Mouse (Mus musculus): Measurements from ENCODE around the gene Gm47985. TPM values are rescaled to one million over a fixed set of nuclear protein-coding genes. Genes with fewer than 3 reads are reported as not detected.
"Not testable (repeated sequence)": the region's sequence is repeated elsewhere in the genome, so short reads cannot be mapped to it uniquely, and the experiment has no call there.

Gene Gm47985
- polyA plus RNA-seq, 1 experiment from 2014 or later: 0.16 TPM

GRCm38 (mm10) chr1:151154131-151154530, 28.2 kb upstream of the Gm47985 start:
- not testable (repeated sequence) for H3K4me1 ChIP-seq (replicated peaks; ENCODE audit: control insufficient read depth, insufficient read depth, low read length); H3K9me3 ChIP-seq (ENCODE audit: control insufficient read depth, low read length); DNase-seq (ENCODE audit: low spot score); H3K4me2 ChIP-seq (ENCODE audit: low read length); H3K27ac ChIP-seq (ENCODE audit: low read depth); H3K36me3 ChIP-seq (ENCODE audit: control insufficient read depth, insufficient read depth, low read length); H3K9ac ChIP-seq (ENCODE audit: low read length); H3K27me3 ChIP-seq (replicated peaks; ENCODE audit: control insufficient read depth, insufficient read depth, low read length); H3K4me3 ChIP-seq (ENCODE audit: low read depth, low read length); ATAC-seq (replicated peaks; ENCODE audit: low FRiP score, low TSS enrichment, low read depth)
- 93% methylated on average over 9 of the region's 9 CpGs for WGBS

- Histone ChIP-seq H3K9me3 (ENCODE audit: control insufficient read depth, low read length) (no peaks in the 10 kb centered on the region), H3K4me1 (replicated peaks; ENCODE audit: control insufficient read depth, insufficient read depth, low read length) (no peaks in the 10 kb centered on the region), H3K9ac (ENCODE audit: low read length) (no peak overlapping the region), H3K27me3 (replicated peaks; ENCODE audit: control insufficient read depth, insufficient read depth, low read length) (no peaks in the 10 kb centered on the region), H3K27ac (ENCODE audit: low read depth) (no peak overlapping the region), H3K36me3 (ENCODE audit: control insufficient read depth, insufficient read depth, low read length) (no peaks in the 10 kb centered on the region), H3K4me2 (ENCODE audit: low read length) (no peak overlapping the region), H3K4me3 (ENCODE audit: low read depth, low read length) (no peak overlapping the region)
- 89% methylated on average over 3 of the region's 3 CpGs for WGBS
- DNase-seq (ENCODE audit: low spot score) (no peak), ATAC-seq (replicated peaks; ENCODE audit: low FRiP score, low TSS enrichment, low read depth) (no peak)
Observed at GRCm38 (mm10) chr1:151156129-151156528, 26.2 kb upstream of the Gm47985 start.

- H3K4me1 ChIP-seq (replicated peaks; ENCODE audit: control insufficient read depth, insufficient read depth, low read length): no peaks in the 10 kb centered on the region
- no peak for DNase-seq (ENCODE audit: low spot score)
- no peaks in the 10 kb centered on the region for H3K9me3 ChIP-seq (ENCODE audit: control insufficient read depth, low read length)
- no peak overlapping the region for H3K9ac ChIP-seq (ENCODE audit: low read length)
- H3K4me3 ChIP-seq (ENCODE audit: low read depth, low read length): no peak overlapping the region
- H3K27me3 ChIP-seq (replicated peaks; ENCODE audit: control insufficient read depth, insufficient read depth, low read length): no peaks in the 10 kb centered on the region
- 70% methylated on average over 7 of the region's 7 CpGs for WGBS
- no peak overlapping the region for H3K4me2 ChIP-seq (ENCODE audit: low read length)
- no peaks in the 10 kb centered on the region for H3K36me3 ChIP-seq (ENCODE audit: control insufficient read depth, insufficient read depth, low read length)
- H3K27ac ChIP-seq (ENCODE audit: low read depth): no peak overlapping the region
- ATAC-seq (replicated peaks; ENCODE audit: low FRiP score, low TSS enrichment, low read depth): no peak
Observed at GRCm38 (mm10) chr1:151156777-151157632, 25.3 kb upstream of the Gm47985 start.

- WGBS: 77% methylated on average over 9 of the region's 9 CpGs
- Histone ChIP-seq H3K9ac (ENCODE audit: low read length) (no peak overlapping the region), H3K4me1 (replicated peaks; ENCODE audit: control insufficient read depth, insufficient read depth, low read length) (no peaks in the 10 kb centered on the region), H3K9me3 (ENCODE audit: control insufficient read depth, low read length) (no peaks in the 10 kb centered on the region), H3K36me3 (ENCODE audit: control insufficient read depth, insufficient read depth, low read length) (no peaks in the 10 kb centered on the region), H3K4me3 (ENCODE audit: low read depth, low read length) (no peak overlapping the region), H3K4me2 (ENCODE audit: low read length) (no peak overlapping the region), H3K27ac (ENCODE audit: low read depth) (no peak overlapping the region), H3K27me3 (replicated peaks; ENCODE audit: control insufficient read depth, insufficient read depth, low read length) (no peaks in the 10 kb centered on the region)
- no peak for DNase-seq (ENCODE audit: low spot score)
- no peak for ATAC-seq (replicated peaks; ENCODE audit: low FRiP score, low TSS enrichment, low read depth)
Observed at GRCm38 (mm10) chr1:151157963-151158856, 24.1 kb upstream of the Gm47985 start.

- 89% methylated on average over 2 of the region's 2 CpGs for WGBS
- no peak for ATAC-seq (replicated peaks; ENCODE audit: low FRiP score, low TSS enrichment, low read depth)
Observed at GRCm38 (mm10) chr1:151158857-151159510, 23.4 kb upstream of the Gm47985 start.

GRCm38 (mm10) chr1:151166031-151166430, 16.3 kb upstream of the Gm47985 start:
- Histone ChIP-seq H3K27me3 (replicated peaks; ENCODE audit: control insufficient read depth, insufficient read depth, low read length) (no peaks in the 10 kb centered on the region), H3K36me3 (ENCODE audit: control insufficient read depth, insufficient read depth, low read length) (no peaks in the 10 kb centered on the region), H3K4me1 (replicated peaks; ENCODE audit: control insufficient read depth, insufficient read depth, low read length) (0 out of 2 replicates have a peak, but pooled peaks cover 6% of the 10 kb centered on the region), H3K9ac (ENCODE audit: low read length) (no peak overlapping the region), H3K4me3 (ENCODE audit: low read depth, low read length) (no peak overlapping the region), H3K27ac (ENCODE audit: low read depth) (no peak overlapping the region), H3K4me2 (ENCODE audit: low read length) (no peak overlapping the region), H3K9me3 (ENCODE audit: control insufficient read depth, low read length) (no peaks in the 10 kb centered on the region)
- no peak for DNase-seq (ENCODE audit: low spot score)
- 38% methylated on average over 8 of the region's 8 CpGs for WGBS
- ATAC-seq (replicated peaks; ENCODE audit: low FRiP score, low TSS enrichment, low read depth): no peak; the same call in 1 of the 2 replicates

More at GRCm38 (mm10) chr1:151158857-151159510, 23.4 kb upstream of the Gm47985 start:
- Histone ChIP-seq H3K36me3 (ENCODE audit: control insufficient read depth, insufficient read depth, low read length) (no peaks in the 10 kb centered on the region), H3K27me3 (replicated peaks; ENCODE audit: control insufficient read depth, insufficient read depth, low read length) (no peaks in the 10 kb centered on the region), H3K4me1 (replicated peaks; ENCODE audit: control insufficient read depth, insufficient read depth, low read length) (no peaks in the 10 kb centered on the region), H3K4me3 (ENCODE audit: low read depth, low read length) (no peak overlapping the region), H3K27ac (ENCODE audit: low read depth) (no peak overlapping the region), H3K4me2 (ENCODE audit: low read length) (no peak overlapping the region), H3K9ac (ENCODE audit: low read length) (no peak overlapping the region), H3K9me3 (ENCODE audit: control insufficient read depth, low read length) (no peaks in the 10 kb centered on the region)
- no peak for DNase-seq (ENCODE audit: low spot score)

- Histone ChIP-seq H3K36me3 (ENCODE audit: control insufficient read depth, insufficient read depth, low read length) (no peaks in the 10 kb centered on the region), H3K4me2 (ENCODE audit: low read length) (no peak overlapping the region; the same call in 1 of the 2 replicates), H3K4me1 (replicated peaks; ENCODE audit: control insufficient read depth, insufficient read depth, low read length) (0 out of 2 replicates have a peak, but pooled peaks cover 6% of the 10 kb centered on the region), H3K9me3 (ENCODE audit: control insufficient read depth, low read length) (no peaks in the 10 kb centered on the region), H3K4me3 (ENCODE audit: low read depth, low read length) (no peak overlapping the region), H3K9ac (ENCODE audit: low read length) (no peak overlapping the region), H3K27ac (ENCODE audit: low read depth) (peak overlapping the region; percentile 55), H3K27me3 (replicated peaks; ENCODE audit: control insufficient read depth, insufficient read depth, low read length) (no peaks in the 10 kb centered on the region)
- ATAC-seq (replicated peaks; ENCODE audit: low FRiP score, low TSS enrichment, low read depth): peak; percentile 63
- 17% methylated on average over 12 of the region's 12 CpGs for WGBS
- peak; percentile 57 for DNase-seq (ENCODE audit: low spot score)
Observed at GRCm38 (mm10) chr1:151167297-151168047, 14.9 kb upstream of the Gm47985 start.

- no peak overlapping the region for H3K4me3 ChIP-seq (ENCODE audit: low read depth, low read length)
- H3K27ac ChIP-seq (ENCODE audit: low read depth): no peak overlapping the region
- WGBS: 60% methylated on average over 3 of the region's 3 CpGs
- ATAC-seq (replicated peaks; ENCODE audit: low FRiP score, low TSS enrichment, low read depth) (no peak), DNase-seq (ENCODE audit: low spot score) (no peak)
- no peaks in the 10 kb centered on the region for H3K9me3 ChIP-seq (ENCODE audit: control insufficient read depth, low read length)
- H3K4me1 ChIP-seq (replicated peaks; ENCODE audit: control insufficient read depth, insufficient read depth, low read length): 0 out of 2 replicates have a peak, but pooled peaks cover 6% of the 10 kb centered on the region
- H3K36me3 ChIP-seq (ENCODE audit: control insufficient read depth, insufficient read depth, low read length): no peaks in the 10 kb centered on the region
- no peak overlapping the region for H3K4me2 ChIP-seq (ENCODE audit: low read length)
- no peak overlapping the region for H3K9ac ChIP-seq (ENCODE audit: low read length)
- H3K27me3 ChIP-seq (replicated peaks; ENCODE audit: control insufficient read depth, insufficient read depth, low read length): no peaks in the 10 kb centered on the region
Observed at GRCm38 (mm10) chr1:151168637-151169036, 13.7 kb upstream of the Gm47985 start.

Measured in intestine, embryonic 14.5 days (tissue).